In genomic region chr8:19778891-19779290, GRCm38 (mm10) we compare ENCODE assay signal across 28 mouse cellular contexts. TPM values are rescaled to one million over a fixed set of nuclear protein-coding genes. Genes with fewer than 3 reads are reported as not detected.
"Had no signal": no experiment of that assay in that cellular context is flagged by ENCODE, and none has a peak within 500 bp of the region (broad histone marks: within the 10 kb centered on the region; RNA-seq: fewer than 3 reads in every experiment).

No protein-coding gene starts in this region.

RNA-seq across cellular contexts. Expression of gene 4930467E23Rik, which starts 49.5 kb away (rescaled TPM):
- polyA plus RNA-seq: limb, embryonic 10.5 days; limb, embryonic 12.5 days; limb, embryonic 13.5 days; limb, embryonic 14.5 days; limb, embryonic 15.5 days; liver, adult 2 months; liver, embryonic 11.5 days; liver, embryonic 12.5 days; liver, embryonic 13.5 days; liver, embryonic 14.5 days; liver, embryonic 15.5 days; liver, embryonic 16.5 days; liver, postnatal 0 days; lung, adult 2 months; lung, embryonic 14.5 days; lung, embryonic 15.5 days; lung, embryonic 16.5 days; macrophage; midbrain, embryonic 10.5 days; midbrain, embryonic 11.5 days; midbrain, embryonic 12.5 days; midbrain, embryonic 13.5 days; midbrain, embryonic 15.5 days; midbrain, embryonic 16.5 days; midbrain, postnatal 0 days; myocyte; neural tube, embryonic 11.5 days; neural tube, embryonic 12.5 days had no signal
